Mouse (Mus musculus) liver, adult 2 months (tissue): Measurements from ENCODE around the gene Xpo1.

Experiments used
- CTCF ChIP-seq: fragments of 200-500 bp; IDR thresholded peaks from 2 replicates; pipeline ENCODE4 v1.5.1; 2011; ENCODE audit warnings: low read depth, low read length, control low read depth
- POLR2A ChIP-seq: fragments of 200-500 bp; IDR thresholded peaks from 2 replicates; pipeline ENCODE4 v1.6.1; 2011; ENCODE audit warnings: low read length, control low read depth; ENCODE audit not compliant: insufficient read depth; ENCODE audit errors: extremely low read depth

GRCm38 (mm10) chr11:23236015-23236414 is 19.8 kb upstream of the Xpo1 start:
- no peak for TF ChIP-seq POLR2A
- no peak for TF ChIP-seq CTCF
